Mouse (Mus musculus) liver, adult 2 months (tissue): Measurements from ENCODE around the gene Pla2g2f. TPM values are rescaled to one million over a fixed set of nuclear protein-coding genes. Genes with fewer than 3 reads are reported as not detected.

Experiments
- DNase-seq: peaks from one replicate; pipeline ENCODE4 v3.0.0-alpha.2; 2011; ENCODE audit warnings: low read depth, low spot score; ENCODE audit errors: extremely low read depth
- H3K27ac ChIP-seq: fragments of 200-500 bp; replicated peaks from 2 replicates; pipeline ENCODE4 v1.5.1; 2012; ENCODE audit warnings: low read depth, mild to moderate bottlenecking, control low read depth, inconsistent platforms, low read length; ENCODE audit not compliant: insufficient read depth
- H3K27me3 ChIP-seq: fragments of 200-500 bp; 2 replicates; pipeline ENCODE4 v1.6.1; 2012; ENCODE audit warnings: mild to moderate bottlenecking, moderate library complexity, low read length, inconsistent platforms; ENCODE audit not compliant: control insufficient read depth, insufficient read depth
- H3K36me3 ChIP-seq: fragments of 200-500 bp; 2 replicates; pipeline ENCODE4 v1.6.1; 2012; ENCODE audit warnings: low read length, inconsistent platforms; ENCODE audit not compliant: control insufficient read depth, insufficient read depth
- H3K4me1 ChIP-seq: fragments of 200-500 bp; 2 replicates; pipeline ENCODE4 v1.6.1; 2011; ENCODE audit warnings: low read length; ENCODE audit not compliant: control insufficient read depth, insufficient read depth
- H3K4me3 ChIP-seq: fragments of 200-500 bp; 2 replicates; pipeline ENCODE4 v1.5.1; 2011; ENCODE audit warnings: low read depth, mild to moderate bottlenecking, control low read depth, low read length, moderate library complexity; ENCODE audit not compliant: insufficient read depth
- H3K79me2 ChIP-seq: fragments of 200-500 bp; 2 replicates; pipeline ENCODE4 v1.6.1; 2012; ENCODE audit warnings: inconsistent platforms, mild to moderate bottlenecking, low read length, moderate library complexity; ENCODE audit not compliant: control insufficient read depth, insufficient read depth
- H3K9ac ChIP-seq: fragments of 200-500 bp; 2 replicates; pipeline ENCODE4 v1.6.1; 2012; ENCODE audit warnings: low read depth, mild to moderate bottlenecking, control low read depth, inconsistent platforms, low read length
- CTCF ChIP-seq: fragments of 200-500 bp; IDR thresholded peaks from 2 replicates; pipeline ENCODE4 v1.5.1; 2011; ENCODE audit warnings: low read depth, low read length, control low read depth
- POLR2A ChIP-seq: fragments of 200-500 bp; IDR thresholded peaks from 2 replicates; pipeline ENCODE4 v1.6.1; 2011; ENCODE audit warnings: low read length, control low read depth; ENCODE audit not compliant: insufficient read depth; ENCODE audit errors: extremely low read depth
- WGBS: fragments of 180-500 bp; shearing (Covaris S2); methylation state at CpG from one replicate; pipeline ENCODE4 v1.1.7; 2018; 5-methylcytosine and 5-hydroxymethylcytosine counted together
- polyA plus RNA-seq: library from polyadenylated mRNA; depleted of rRNA; stranded (reverse); fragments of >200 nt; gene quantifications from 2 replicates; pipeline ENCODE4 v1.2.3, GENCODE M21; 2012
- total RNA-seq: library from RNA; depleted of rRNA; stranded (reverse); fragments of >200 nt; gene quantifications from 2 replicates; pipeline ENCODE4 v1.2.3, GENCODE M21; 2014

The Pla2g2f gene
- total and polyA plus RNA-seq, 2 experiments: not detected

- no peak overlapping the region for H3K27ac ChIP-seq
- WGBS: 72% methylated on average over 4 of the region's 4 CpGs
- no peak overlapping the region for H3K9ac ChIP-seq
- H3K27me3 ChIP-seq: no peaks in the 10 kb centered on the region; the same call in 1 of the 2 replicates
- no peaks in the 10 kb centered on the region for H3K36me3 ChIP-seq
- H3K4me1 ChIP-seq: no peaks in the 10 kb centered on the region
- no peak overlapping the region for H3K4me3 ChIP-seq
- no peaks in the 10 kb centered on the region for H3K79me2 ChIP-seq
- TF ChIP-seq CTCF (no peak), POLR2A (no peak)
- no peak for DNase-seq
Observed at GRCm38 (mm10) chr4:138755439-138755838, 2.0 kb downstream of the Pla2g2f start.

DNA sequence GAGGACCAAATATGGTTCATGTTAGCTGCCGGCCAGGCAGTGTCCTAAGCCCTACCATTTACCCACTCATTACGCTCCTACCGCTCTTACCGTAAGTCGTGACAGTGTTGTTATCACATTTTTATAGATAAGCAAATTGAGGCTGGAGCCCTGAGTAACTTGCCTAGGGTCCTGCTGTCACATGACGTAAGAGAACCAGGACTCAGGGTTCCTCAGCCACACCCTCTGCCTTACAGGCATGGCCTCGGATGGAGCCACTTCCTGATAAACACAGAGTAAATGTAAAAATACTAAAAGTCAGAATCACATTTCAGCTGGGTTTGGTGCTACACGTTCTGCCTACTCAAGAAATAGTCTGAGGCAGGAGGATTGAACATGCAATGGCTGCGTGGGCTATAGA is 3.0 kb downstream of the Pla2g2f start:
- TF ChIP-seq POLR2A: no peak
- no peak for TF ChIP-seq CTCF
- 77% methylated on average over 9 of the region's 9 CpGs for WGBS
- H3K27ac ChIP-seq: no peak overlapping the region
- no peak overlapping the region for H3K9ac ChIP-seq
- H3K27me3 ChIP-seq: no peaks in the 10 kb centered on the region; the same call in 1 of the 2 replicates
- H3K4me3 ChIP-seq: no peak overlapping the region
- no peaks in the 10 kb centered on the region for H3K36me3 ChIP-seq
- H3K79me2 ChIP-seq: no peaks in the 10 kb centered on the region
- H3K4me1 ChIP-seq: no peaks in the 10 kb centered on the region
- DNase-seq: no peak

DNA sequence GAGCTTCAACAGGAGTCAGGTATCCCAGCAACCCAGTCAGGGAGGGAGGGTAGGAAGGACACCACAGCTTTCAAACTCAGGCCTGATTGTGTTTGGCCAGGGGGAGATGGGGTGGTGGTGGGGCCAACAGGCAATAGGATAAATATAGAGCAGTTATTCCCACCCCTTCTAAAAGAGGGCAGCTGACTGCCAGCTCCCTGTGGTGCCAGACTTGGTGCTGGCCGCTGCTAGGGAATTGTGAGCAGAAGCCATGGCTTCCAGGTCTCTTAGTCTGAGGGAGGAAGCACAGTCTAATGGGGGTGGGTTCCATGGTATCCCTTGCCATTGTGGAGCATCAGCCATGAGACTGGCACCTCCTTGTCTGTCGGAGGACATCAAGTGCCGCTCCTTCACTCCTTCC is 3.8 kb downstream of the Pla2g2f start:
- 93% methylated on average over 3 of the region's 3 CpGs for WGBS
- H3K4me3 ChIP-seq: no peak overlapping the region
- H3K27ac ChIP-seq: no peak overlapping the region
- H3K4me1 ChIP-seq: no peaks in the 10 kb centered on the region
- H3K79me2 ChIP-seq: no peaks in the 10 kb centered on the region
- TF ChIP-seq CTCF (no peak), POLR2A (no peak)
- no peak overlapping the region for H3K9ac ChIP-seq
- no peak for DNase-seq
- H3K27me3 ChIP-seq: no peaks in the 10 kb centered on the region; the same call in 1 of the 2 replicates
- no peaks in the 10 kb centered on the region for H3K36me3 ChIP-seq

DNA sequence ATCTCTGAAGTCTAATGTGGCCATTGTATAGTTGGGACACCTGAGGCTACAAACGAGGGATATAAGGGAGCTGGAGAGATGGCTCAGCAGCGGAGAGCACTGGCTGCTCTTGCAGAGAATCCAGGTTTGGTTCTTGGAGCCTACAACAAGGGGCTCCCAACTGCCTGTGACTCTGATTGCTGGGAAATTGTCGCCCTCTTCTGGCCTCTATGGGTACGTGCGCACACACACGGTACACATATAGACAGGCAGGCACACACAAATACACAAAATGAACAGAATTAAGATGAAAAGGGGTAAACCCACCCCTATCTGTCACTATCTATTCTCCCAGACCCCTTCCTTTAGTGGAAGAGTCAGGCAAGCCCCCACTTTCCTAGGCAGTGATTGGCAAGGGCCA is 4.8 kb downstream of the Pla2g2f start:
- no peaks in the 10 kb centered on the region for H3K36me3 ChIP-seq
- DNase-seq: no peak
- H3K4me3 ChIP-seq: no peak overlapping the region
- H3K9ac ChIP-seq: no peak overlapping the region
- H3K27ac ChIP-seq: no peak overlapping the region
- H3K4me1 ChIP-seq: no peaks in the 10 kb centered on the region
- no peaks in the 10 kb centered on the region; the same call in 1 of the 2 replicates for H3K27me3 ChIP-seq
- 94% methylated on average over 6 of the region's 6 CpGs for WGBS
- no peaks in the 10 kb centered on the region for H3K79me2 ChIP-seq
- no peak for TF ChIP-seq POLR2A

- DNase-seq: peak; percentile 15
- H3K9ac ChIP-seq: no peak overlapping the region
- H3K79me2 ChIP-seq: no peaks in the 10 kb centered on the region
- no peaks in the 10 kb centered on the region for H3K36me3 ChIP-seq
- TF ChIP-seq POLR2A (no peak), CTCF (peak; percentile 56)
- 52% methylated on average over 8 of the region's 8 CpGs for WGBS
- no peaks in the 10 kb centered on the region for H3K4me1 ChIP-seq
- no peak overlapping the region for H3K4me3 ChIP-seq
- H3K27ac ChIP-seq: no peak overlapping the region
- no peaks in the 10 kb centered on the region for H3K27me3 ChIP-seq
Observed at GRCm38 (mm10) chr4:138748369-138749072, 8.9 kb downstream of the Pla2g2f start.

- no peak overlapping the region for H3K27ac ChIP-seq
- no peaks in the 10 kb centered on the region for H3K79me2 ChIP-seq
- no peak overlapping the region for H3K4me3 ChIP-seq
- no peaks in the 10 kb centered on the region for H3K27me3 ChIP-seq
- TF ChIP-seq CTCF: no peak
- TF ChIP-seq POLR2A: no peak
- no peaks in the 10 kb centered on the region for H3K36me3 ChIP-seq
- no peak overlapping the region for H3K9ac ChIP-seq
- WGBS: 43% methylated on average over 10 of the region's 10 CpGs
- no peak for DNase-seq
- H3K4me1 ChIP-seq: no peaks in the 10 kb centered on the region
Observed at GRCm38 (mm10) chr4:138747851-138748250, 9.6 kb downstream of the Pla2g2f start.
